Mouse (Mus musculus) adrenal gland, adult 10 weeks (tissue): Measurements from ENCODE around the gene Gm6904. TPM values are rescaled to one million over a fixed set of nuclear protein-coding genes. Genes with fewer than 3 reads are reported as not detected.

ENCODE experiments used
- polyA plus RNA-seq: library from polyadenylated mRNA; stranded (reverse); fragments of 350-450 nt; fragmentation: Illumina TruSeq; extraction: RNeasy Lipid Tissue Mini Kit (QIAGEN cat#74804); gene quantifications from one replicate; pipeline ENCODE4 v1.2.3, GENCODE M21; 2014; ENCODE audit warnings: low read depth, low replicate concordance

Gene Gm6904
- not detected for polyA plus RNA-seq

GRCm38 (mm10) chr14:59260056-59260455 is at the start of gene Gm6904:
TSS of gene Gm6904 (minus strand) at chr14:59260216.

GRCm38 (mm10) chr14:59297391-59297790 is 37.4 kb upstream of the Gm6904 start, which contains the start of gene Phf11a:
TSS of gene Phf11a (minus strand) at chr14:59297522.

GRCm38 (mm10) chr14:59200711-59201603 is 59.1 kb downstream of the Gm6904 start, which contains the start of gene Rcbtb1:
TSS of gene Rcbtb1 (plus strand) at chr14:59201209.

Other genes with a start within 250 kb of the Gm6904 start
- not detected for gene 1700129C05Rik, start 117.3 kb downstream of the Gm6904 start, polyA plus RNA-seq
- not detected for gene Gm5142, start 81.5 kb downstream of the Gm6904 start, polyA plus RNA-seq
- gene Rcbtb1, start 59.0 kb downstream of the Gm6904 start, polyA plus RNA-seq: 65.4 TPM
- 0.76 TPM for gene Phf11a, start 37.3 kb upstream of the Gm6904 start, polyA plus RNA-seq
- gene Phf11b, start 81.1 kb upstream of the Gm6904 start, polyA plus RNA-seq: 12.0 TPM
- 19.5 TPM for gene Phf11d, start 105.3 kb upstream of the Gm6904 start, polyA plus RNA-seq
- gene Phf11c, start 135.2 kb upstream of the Gm6904 start, polyA plus RNA-seq: 1.2 TPM
- gene Setdb2, start 180.7 kb upstream of the Gm6904 start, polyA plus RNA-seq: 14.2 TPM
- 119 TPM for gene Cab39l, start 180.8 kb upstream of the Gm6904 start, polyA plus RNA-seq